Mouse (Mus musculus): ENCODE results near the gene Wfdc13. TPM values are rescaled to one million over a fixed set of nuclear protein-coding genes. Genes with fewer than 3 reads are reported as not detected.

The Wfdc13 gene
- total and polyA plus RNA-seq, 3 experiments, result not detected

Other genes with a start within 250 kb of the Wfdc13 start
Only the 20 nearest of the 32 such genes appear.
- gene Wfdc2, start 122.7 kb upstream of the Wfdc13 start, total RNA-seq (2012; rRNA removed), result not detected in 2 replicates
- not detected in 2 replicates for gene Wfdc2, start 122.7 kb upstream of the Wfdc13 start, total RNA-seq (2014; rRNA removed)
- not detected in 2 replicates for gene Wfdc2, start 122.7 kb upstream of the Wfdc13 start, polyA plus RNA-seq (2012; ENCODE audit: insufficient read length, low read depth)
- not detected in 2 replicates for gene Spint3, start 111.6 kb upstream of the Wfdc13 start, total RNA-seq (2012; rRNA removed)
- not detected in 2 replicates for gene Spint3, start 111.6 kb upstream of the Wfdc13 start, total RNA-seq (2014; rRNA removed)
- not detected in 2 replicates for gene Spint3, start 111.6 kb upstream of the Wfdc13 start, polyA plus RNA-seq (2012; ENCODE audit: insufficient read length, low read depth)
- not detected in 2 replicates for gene Wfdc6a, start 99.7 kb upstream of the Wfdc13 start, total RNA-seq (2012; rRNA removed)
- gene Wfdc6a, start 99.7 kb upstream of the Wfdc13 start, total RNA-seq (2014; rRNA removed), result not detected in 2 replicates
- gene Wfdc6a, start 99.7 kb upstream of the Wfdc13 start, polyA plus RNA-seq (2012; ENCODE audit: insufficient read length, low read depth), result not detected in 2 replicates
- not detected in 2 replicates for gene Eppin, start 91.5 kb upstream of the Wfdc13 start, total RNA-seq (2012; rRNA removed)
- not detected in 2 replicates for gene Eppin, start 91.5 kb upstream of the Wfdc13 start, total RNA-seq (2014; rRNA removed)
- gene Eppin, start 91.5 kb upstream of the Wfdc13 start, polyA plus RNA-seq (2012; ENCODE audit: insufficient read length, low read depth), result not detected in 2 replicates
- gene Wfdc6b, start 71.6 kb upstream of the Wfdc13 start, total RNA-seq (2012; rRNA removed), result not detected in 2 replicates
- not detected in 2 replicates for gene Wfdc6b, start 71.6 kb upstream of the Wfdc13 start, total RNA-seq (2014; rRNA removed)
- not detected in 2 replicates for gene Wfdc6b, start 71.6 kb upstream of the Wfdc13 start, polyA plus RNA-seq (2012; ENCODE audit: insufficient read length, low read depth)
- not detected in 2 replicates for gene Wfdc8, start 71.5 kb upstream of the Wfdc13 start, total RNA-seq (2012; rRNA removed)
- not detected in 2 replicates for gene Wfdc8, start 71.5 kb upstream of the Wfdc13 start, total RNA-seq (2014; rRNA removed)
- not detected in 2 replicates for gene Wfdc8, start 71.5 kb upstream of the Wfdc13 start, polyA plus RNA-seq (2012; ENCODE audit: insufficient read length, low read depth)
- gene Wfdc16, start 46.3 kb upstream of the Wfdc13 start, total RNA-seq (2012; rRNA removed), result not detected in 2 replicates
- not detected in 2 replicates for gene Wfdc16, start 46.3 kb upstream of the Wfdc13 start, total RNA-seq (2014; rRNA removed)
- not detected in 2 replicates for gene Wfdc16, start 46.3 kb upstream of the Wfdc13 start, polyA plus RNA-seq (2012; ENCODE audit: insufficient read length, low read depth)
- gene Wfdc10, start 29.1 kb upstream of the Wfdc13 start, total RNA-seq (2012; rRNA removed), result not detected in 2 replicates
- gene Wfdc10, start 29.1 kb upstream of the Wfdc13 start, total RNA-seq (2014; rRNA removed), result not detected in 2 replicates
- gene Wfdc10, start 29.1 kb upstream of the Wfdc13 start, polyA plus RNA-seq (2012; ENCODE audit: insufficient read length, low read depth), result not detected in 2 replicates
- not detected in 2 replicates for gene Wfdc9, start 28.5 kb upstream of the Wfdc13 start, total RNA-seq (2012; rRNA removed)
- not detected in 2 replicates for gene Wfdc9, start 28.5 kb upstream of the Wfdc13 start, total RNA-seq (2014; rRNA removed)
- gene Wfdc9, start 28.5 kb upstream of the Wfdc13 start, polyA plus RNA-seq (2012; ENCODE audit: insufficient read length, low read depth), result not detected in 2 replicates
- gene Wfdc11, start 11.0 kb upstream of the Wfdc13 start, total RNA-seq (2012; rRNA removed), result not detected in 2 replicates
- not detected in 2 replicates for gene Wfdc11, start 11.0 kb upstream of the Wfdc13 start, total RNA-seq (2014; rRNA removed)
- not detected in 2 replicates for gene Wfdc11, start 11.0 kb upstream of the Wfdc13 start, polyA plus RNA-seq (2012; ENCODE audit: insufficient read length, low read depth)
- not detected in 2 replicates for gene Spint4, start 13.4 kb downstream of the Wfdc13 start, total RNA-seq (2012; rRNA removed)
- not detected in 2 replicates for gene Spint4, start 13.4 kb downstream of the Wfdc13 start, total RNA-seq (2014; rRNA removed)
- not detected in 2 replicates for gene Spint4, start 13.4 kb downstream of the Wfdc13 start, polyA plus RNA-seq (2012; ENCODE audit: insufficient read length, low read depth)
- gene Spint5, start 30.2 kb downstream of the Wfdc13 start, total RNA-seq (2012; rRNA removed), result 1.4 and 2.4 TPM in 2 replicates
- not detected in 2 replicates for gene Spint5, start 30.2 kb downstream of the Wfdc13 start, total RNA-seq (2014; rRNA removed)
- not detected in 2 replicates for gene Spint5, start 30.2 kb downstream of the Wfdc13 start, polyA plus RNA-seq (2012; ENCODE audit: insufficient read length, low read depth)
- gene Wfdc3, start 60.8 kb downstream of the Wfdc13 start, total RNA-seq (2012; rRNA removed), result 0.08 and 0.21 TPM in 2 replicates
- gene Wfdc3, start 60.8 kb downstream of the Wfdc13 start, total RNA-seq (2014; rRNA removed), result 0.14 TPM in 1 of 2 replicates, not detected in the other
- gene Wfdc3, start 60.8 kb downstream of the Wfdc13 start, polyA plus RNA-seq (2012; ENCODE audit: insufficient read length, low read depth), result not detected in 2 replicates
- 14.0 and 15.2 TPM in 2 replicates for gene Dnttip1, start 60.9 kb downstream of the Wfdc13 start, total RNA-seq (2012; rRNA removed)
- 17.1 and 17.6 TPM in 2 replicates for gene Dnttip1, start 60.9 kb downstream of the Wfdc13 start, total RNA-seq (2014; rRNA removed)
- gene Dnttip1, start 60.9 kb downstream of the Wfdc13 start, polyA plus RNA-seq (2012; ENCODE audit: insufficient read length, low read depth), result 29.7 and 35.0 TPM in 2 replicates
- gene Ube2c, start 84.8 kb downstream of the Wfdc13 start, total RNA-seq (2012; rRNA removed), result 103 and 121 TPM in 2 replicates
- 104 and 126 TPM in 2 replicates for gene Ube2c, start 84.8 kb downstream of the Wfdc13 start, total RNA-seq (2014; rRNA removed)
- gene Ube2c, start 84.8 kb downstream of the Wfdc13 start, polyA plus RNA-seq (2012; ENCODE audit: insufficient read length, low read depth), result 156 and 226 TPM in 2 replicates
- not detected in 2 replicates for gene Tnnc2, start 94.9 kb downstream of the Wfdc13 start, total RNA-seq (2012; rRNA removed)
- not detected in 2 replicates for gene Tnnc2, start 94.9 kb downstream of the Wfdc13 start, total RNA-seq (2014; rRNA removed)
- gene Tnnc2, start 94.9 kb downstream of the Wfdc13 start, polyA plus RNA-seq (2012; ENCODE audit: insufficient read length, low read depth), result not detected in 2 replicates
- gene Snx21, start 100.7 kb downstream of the Wfdc13 start, total RNA-seq (2012; rRNA removed), result 2.3 and 3.3 TPM in 2 replicates
- gene Snx21, start 100.7 kb downstream of the Wfdc13 start, total RNA-seq (2014; rRNA removed), result 0.71 and 1.1 TPM in 2 replicates
- 1.1 and 1.5 TPM in 2 replicates for gene Snx21, start 100.7 kb downstream of the Wfdc13 start, polyA plus RNA-seq (2012; ENCODE audit: insufficient read length, low read depth)
- gene Acot8, start 119.8 kb downstream of the Wfdc13 start, total RNA-seq (2012; rRNA removed), result 22.0 and 26.8 TPM in 2 replicates
- 15.8 and 16.8 TPM in 2 replicates for gene Acot8, start 119.8 kb downstream of the Wfdc13 start, total RNA-seq (2014; rRNA removed)
- gene Acot8, start 119.8 kb downstream of the Wfdc13 start, polyA plus RNA-seq (2012; ENCODE audit: insufficient read length, low read depth), result 10.5 and 11.9 TPM in 2 replicates
- 3.5 and 3.7 TPM in 2 replicates for gene Zswim3, start 120.0 kb downstream of the Wfdc13 start, total RNA-seq (2012; rRNA removed)
- gene Zswim3, start 120.0 kb downstream of the Wfdc13 start, total RNA-seq (2014; rRNA removed), result 1.6 and 2.3 TPM in 2 replicates
- gene Zswim3, start 120.0 kb downstream of the Wfdc13 start, polyA plus RNA-seq (2012; ENCODE audit: insufficient read length, low read depth), result 2.1 and 2.5 TPM in 2 replicates
- gene Zswim1, start 137.6 kb downstream of the Wfdc13 start, total RNA-seq (2012; rRNA removed), result 9.5 and 9.6 TPM in 2 replicates
- 5.3 and 5.8 TPM in 2 replicates for gene Zswim1, start 137.6 kb downstream of the Wfdc13 start, total RNA-seq (2014; rRNA removed)
- 10.4 and 13.8 TPM in 2 replicates for gene Zswim1, start 137.6 kb downstream of the Wfdc13 start, polyA plus RNA-seq (2012; ENCODE audit: insufficient read length, low read depth)

Measured in CH12.LX (cell line).